Mouse (Mus musculus) kidney, adult 11 months (tissue): Measurements from ENCODE around the gene Bbx.

Source experiments
- DNase-seq: peaks from one replicate; pipeline ENCODE4 v3.0.0; 2022

Bbx gene

GRCm38 (mm10) chr16:50224946-50225345 lies 207.2 kb downstream of the Bbx start:
- no peak for DNase-seq

GRCm38 (mm10) chr16:50220734-50221501 lies 211.3 kb downstream of the Bbx start:
- DNase-seq = no peak

GRCm38 (mm10) chr16:50217084-50217483 lies 215.1 kb downstream of the Bbx start:
- no peak for DNase-seq

DNA sequence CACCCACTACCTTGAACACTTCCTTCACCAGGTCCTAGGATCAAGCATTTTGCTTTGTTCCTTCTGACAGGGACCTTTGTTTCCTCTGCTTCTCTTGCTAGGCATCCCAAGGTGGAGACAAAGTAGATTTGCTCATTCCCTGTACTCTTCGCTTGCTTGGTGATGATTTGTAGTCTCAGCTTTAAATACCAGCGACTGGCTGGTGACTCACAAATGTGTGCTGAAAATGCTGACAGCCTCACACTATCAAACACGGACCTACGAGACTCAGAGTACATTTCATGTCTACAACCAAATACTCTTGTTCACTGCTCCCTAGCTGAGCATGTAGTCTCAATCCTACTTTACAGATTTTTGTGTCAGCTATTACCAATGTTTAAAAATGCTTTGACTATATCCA lies 220.5 kb downstream of the Bbx start:
- no peak for DNase-seq

DNA sequence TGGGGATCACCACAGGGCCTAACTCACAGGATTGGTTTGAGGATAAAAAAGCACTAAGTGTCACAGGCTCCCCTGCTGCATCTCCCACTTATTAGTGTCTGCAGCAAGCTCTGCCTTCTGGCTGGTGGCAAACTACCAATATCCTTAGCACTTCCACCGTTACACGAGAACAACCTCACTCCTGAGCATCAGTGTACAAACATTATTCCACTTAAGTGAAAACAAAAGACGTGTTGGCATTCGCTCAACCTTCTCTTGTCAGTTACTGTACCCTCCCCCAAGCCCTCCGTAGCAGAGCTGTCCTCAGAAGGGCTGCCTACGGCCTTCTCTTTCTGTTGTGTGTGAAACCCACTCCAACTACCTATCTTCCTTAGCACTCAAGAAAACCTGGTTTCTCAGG lies 221.0 kb downstream of the Bbx start:
- no peak for DNase-seq

DNA sequence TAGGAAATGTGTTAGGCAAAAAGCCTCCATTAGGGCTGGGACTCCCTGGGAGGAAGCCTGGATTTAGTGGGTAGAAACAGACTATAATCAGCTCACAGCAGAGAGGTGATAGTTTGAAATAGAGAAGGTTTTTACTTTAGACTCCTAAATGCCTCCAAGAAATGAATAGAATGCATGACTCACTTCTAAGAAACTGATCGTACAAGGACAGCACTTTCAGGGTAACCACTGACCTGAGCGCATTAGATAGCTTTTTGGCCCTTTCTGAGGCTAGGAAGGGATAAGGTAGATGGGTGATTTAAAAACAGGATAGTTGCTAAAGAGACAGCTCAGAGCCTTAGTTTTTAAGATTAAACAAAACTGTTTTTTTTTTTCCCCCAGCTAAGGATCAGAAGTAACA lies 221.4 kb downstream of the Bbx start:
- no peak for DNase-seq

GRCm38 (mm10) chr16:50204944-50205343 lies 227.2 kb downstream of the Bbx start:
- no peak for DNase-seq

DNA sequence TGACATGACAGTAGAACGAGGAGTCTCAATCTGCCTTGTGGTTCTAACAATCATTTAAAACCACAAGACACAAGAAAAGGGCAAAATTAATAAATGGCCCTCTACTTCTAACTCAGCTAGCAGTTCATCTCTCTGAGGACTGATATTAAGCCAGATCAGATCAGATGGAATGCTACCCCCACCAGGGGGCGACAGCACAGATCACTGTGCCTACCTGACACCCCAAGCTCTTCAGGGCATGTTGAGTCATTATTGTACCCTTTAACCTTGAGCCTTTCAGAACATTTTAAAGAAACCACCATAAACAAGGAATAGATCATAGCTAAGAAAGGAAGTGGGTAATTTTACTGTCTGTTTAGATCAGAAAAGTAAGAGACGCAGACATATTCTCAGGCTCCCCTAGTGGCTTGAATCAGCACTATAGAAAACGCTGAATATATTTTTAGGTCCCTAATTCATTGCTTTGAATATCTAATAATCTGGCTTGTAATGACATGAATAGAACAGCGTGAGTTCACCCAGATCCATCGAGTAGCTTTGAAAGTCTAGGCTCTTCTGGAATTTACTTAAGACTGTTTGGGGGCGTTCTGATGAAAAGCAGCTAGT lies 230.5 kb downstream of the Bbx start:
- no peak for DNase-seq

- no peak for DNase-seq
Measured at GRCm38 (mm10) chr16:50200214-50200613, 232.0 kb downstream of the Bbx start.

GRCm38 (mm10) chr16:50196118-50196517 lies 236.1 kb downstream of the Bbx start:
- DNase-seq = no peak

- DNase-seq = no peak
Measured at GRCm38 (mm10) chr16:50192626-50193025, 239.6 kb downstream of the Bbx start.

DNA sequence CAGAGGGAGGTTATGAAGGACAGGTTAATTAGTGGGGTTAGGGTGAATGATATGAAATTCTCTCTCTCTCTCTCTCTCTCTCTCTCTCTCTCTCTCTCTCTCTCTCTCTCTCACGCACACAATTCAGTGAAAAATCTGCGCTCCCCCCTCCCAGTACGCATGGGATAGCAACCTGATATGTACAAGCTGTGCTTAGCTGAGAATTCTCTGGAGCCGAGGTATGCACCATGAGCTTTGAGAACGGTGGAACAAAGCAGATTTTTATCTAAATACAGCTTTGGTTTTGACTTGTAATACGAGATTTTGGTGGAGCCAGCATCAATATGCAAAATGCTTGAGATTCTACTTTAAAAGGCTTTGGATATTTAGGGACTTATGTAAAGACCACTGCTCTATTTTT lies 243.1 kb downstream of the Bbx start:
- DNase-seq = no peak

DNA sequence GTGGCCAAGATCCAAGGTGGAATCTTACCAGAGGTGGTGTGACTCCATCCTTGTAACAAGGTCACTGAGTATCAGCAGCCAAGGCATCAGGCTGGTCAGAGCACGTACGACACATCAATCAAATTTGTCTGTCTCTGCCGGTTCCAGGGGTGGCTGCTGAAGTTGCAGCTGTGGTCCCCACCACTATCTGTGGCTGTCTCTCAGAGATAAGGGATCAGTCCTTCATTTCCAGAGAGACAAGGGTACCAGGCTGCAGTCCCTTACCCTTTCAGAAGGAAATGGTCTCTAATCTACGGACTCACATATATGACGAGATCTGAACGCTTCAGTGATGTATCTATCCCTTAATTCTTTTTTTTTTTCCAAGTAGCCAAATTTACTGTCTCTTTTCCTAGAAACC lies 245.6 kb downstream of the Bbx start:
- no peak for DNase-seq

GRCm38 (mm10) chr16:50185041-50185440 lies 247.1 kb downstream of the Bbx start:
- peak; percentile 83 for DNase-seq

GRCm38 (mm10) chr16:50182988-50183387 lies 249.2 kb downstream of the Bbx start:
- no peak for DNase-seq

GRCm38 (mm10) chr16:50182561-50182960 lies 249.6 kb downstream of the Bbx start:
- no peak for DNase-seq

DNA sequence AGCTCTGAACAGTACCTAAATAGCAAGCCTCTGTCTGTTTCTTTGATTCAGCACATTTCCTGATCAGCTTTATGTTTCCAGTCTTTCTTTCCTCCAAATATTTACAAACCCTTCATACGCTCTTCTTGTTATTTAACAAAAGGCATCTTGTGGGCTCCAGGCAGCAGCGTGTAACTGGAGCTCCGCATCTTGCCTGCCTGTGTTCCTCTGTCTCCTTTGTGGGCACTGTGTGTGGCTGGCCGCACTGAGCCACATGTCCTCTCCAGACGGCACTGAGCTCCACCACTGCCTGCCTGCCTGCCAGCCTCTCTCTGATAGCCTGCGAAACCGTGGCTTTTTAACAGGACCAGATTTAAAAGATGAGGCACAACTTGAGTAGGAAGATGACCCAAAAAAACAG lies 259.4 kb downstream of the Bbx start:
- DNase-seq = no peak

DNA sequence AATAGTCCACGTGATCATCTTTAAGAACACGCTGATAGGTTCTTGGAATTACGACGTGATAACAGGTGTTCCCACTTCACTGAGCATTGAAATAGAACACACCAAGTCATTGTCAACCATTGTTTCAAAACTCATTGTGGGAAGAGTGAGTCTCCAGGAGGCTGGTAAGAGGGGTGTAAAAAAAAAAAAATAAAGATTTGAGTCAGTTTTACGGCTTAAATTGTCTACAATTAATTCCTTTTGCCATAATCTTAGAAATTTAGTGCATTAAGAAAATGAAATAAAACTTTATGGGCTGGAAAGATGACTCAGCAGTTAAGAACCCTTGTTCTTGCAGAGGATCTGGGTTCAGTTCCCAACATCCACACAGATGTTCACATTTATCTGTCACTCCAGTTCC lies 261.4 kb downstream of the Bbx start:
- no peak for DNase-seq

GRCm38 (mm10) chr16:50167983-50168299 lies 264.2 kb downstream of the Bbx start:
- no peak for DNase-seq

- no peak for DNase-seq
Measured at GRCm38 (mm10) chr16:50167231-50167982, 264.8 kb downstream of the Bbx start.

GRCm38 (mm10) chr16:50160418-50161271 lies 271.5 kb downstream of the Bbx start:
- no peak for DNase-seq

DNA sequence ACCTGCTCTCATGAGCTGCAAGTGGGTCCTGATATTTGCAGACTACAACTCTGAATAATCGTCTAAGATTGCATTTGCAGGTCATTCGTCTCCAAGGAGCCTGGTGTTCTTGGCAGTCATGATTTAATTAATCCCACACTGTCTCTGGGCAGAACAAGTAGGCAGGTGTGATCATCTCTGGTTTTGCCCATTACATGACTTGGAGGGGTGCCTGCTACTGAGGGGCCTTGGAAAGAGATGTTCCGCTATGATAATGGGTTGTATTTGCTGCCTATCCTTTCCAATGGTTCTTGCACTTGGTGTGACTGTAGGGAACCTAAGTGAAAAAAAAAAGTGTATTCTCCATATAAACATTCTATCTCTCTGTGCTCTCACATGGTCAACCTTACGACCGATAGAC lies 273.6 kb downstream of the Bbx start:
- no peak for DNase-seq

- no peak for DNase-seq
Measured at GRCm38 (mm10) chr16:50149606-50150005, 282.6 kb downstream of the Bbx start.
